Mouse (Mus musculus) right cerebral cortex, adult 18-20 months (tissue): ENCODE measurements around the gene Gm3854.

Experiments used
- DNase-seq: peaks from one replicate; pipeline ENCODE4 v3.0.0; 2022; ENCODE audit warnings: mixed read lengths

Gm3854 gene

DNA sequence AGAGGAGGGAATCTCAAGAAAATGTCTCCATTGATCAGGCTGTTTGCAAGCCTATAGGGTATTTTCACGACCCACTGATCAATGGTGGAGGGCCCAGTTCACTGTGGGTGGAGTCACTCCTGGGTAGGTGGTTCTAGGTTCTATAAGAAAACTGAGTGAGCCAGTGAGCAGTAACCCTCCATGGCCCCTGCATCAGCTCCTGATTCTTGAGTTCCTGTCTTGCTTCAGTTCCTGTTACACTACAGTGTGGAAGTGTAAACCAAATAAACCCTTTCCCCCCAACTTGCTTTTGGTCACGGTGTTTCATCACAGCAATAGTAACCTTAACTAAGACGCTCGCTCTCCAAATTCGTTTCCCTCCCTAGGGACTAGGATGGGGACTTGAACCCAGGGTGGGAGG is 45.4 kb downstream of the Gm3854 start:
- DNase-seq, result no peak

DNA sequence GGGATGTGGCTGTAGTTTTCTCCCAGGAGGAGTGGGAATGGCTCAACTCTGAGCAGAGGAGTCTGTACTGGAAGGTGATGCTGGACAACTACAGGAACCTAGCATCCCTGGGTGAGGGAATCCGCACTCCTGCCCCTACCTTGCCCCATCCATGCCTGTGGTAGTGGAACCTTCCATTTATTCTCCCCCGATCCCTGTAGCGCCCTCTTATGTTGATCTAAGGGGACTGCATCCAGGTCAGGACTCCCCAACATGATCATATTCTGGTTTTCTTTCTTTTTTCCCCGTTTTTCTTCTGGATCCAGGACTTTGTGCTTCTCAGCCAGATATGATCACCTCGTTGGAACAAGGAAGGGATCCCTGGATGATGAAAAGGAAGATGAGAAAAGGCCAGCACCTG is 45.9 kb downstream of the Gm3854 start:
- no peak for DNase-seq

DNA sequence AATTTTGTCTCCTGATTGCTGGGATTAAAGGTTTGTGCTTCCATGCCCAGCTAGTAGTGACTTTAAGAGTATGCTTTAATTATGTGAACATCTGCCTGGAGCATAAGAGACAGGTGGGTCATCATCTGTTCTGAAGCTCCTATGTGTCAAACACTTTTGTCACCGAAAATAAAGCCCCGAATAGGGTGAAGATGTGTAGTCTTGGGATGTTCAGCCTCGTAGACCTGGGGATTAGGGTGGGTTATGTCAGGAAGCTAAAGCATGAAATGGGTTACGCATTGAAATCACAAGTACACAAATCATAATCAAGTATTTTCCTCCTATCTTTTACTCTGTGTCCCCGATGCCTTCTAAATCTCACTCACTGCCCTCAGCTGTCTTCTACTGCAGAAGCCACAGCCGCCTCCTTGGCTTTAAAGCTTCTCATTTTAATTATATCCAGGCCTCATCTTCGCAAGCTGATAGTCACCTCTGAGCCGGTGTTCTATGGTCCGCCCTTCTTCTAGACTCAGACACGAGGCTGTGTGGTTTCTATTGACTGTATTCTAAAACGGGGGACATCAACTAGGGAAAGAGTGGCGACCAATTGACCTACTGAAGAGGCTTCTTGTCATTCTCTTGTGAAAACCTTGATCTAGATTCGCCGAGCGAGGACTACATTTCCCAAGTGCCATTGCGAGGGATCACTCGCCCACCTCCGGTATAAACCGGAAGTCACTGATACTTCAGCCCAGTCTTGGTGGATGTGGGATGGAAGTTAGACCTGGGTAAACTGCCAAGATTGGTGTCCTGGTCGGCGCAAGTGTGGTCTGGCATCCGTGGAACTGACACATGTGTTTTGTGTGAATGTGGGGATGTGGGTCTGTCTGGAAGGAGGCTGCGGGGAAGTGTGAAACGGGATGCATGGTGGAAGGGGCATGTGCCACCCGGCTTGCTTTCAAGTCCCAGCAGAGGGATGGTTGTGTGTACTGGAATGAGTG is 54.7 kb downstream of the Gm3854 start, which contains the start of gene Smim17:
Gene Smim17 (plus strand): TSS at position 720 of the 980 bp plus-strand sequence.
- peak; percentile 80 for DNase-seq
